Mouse (Mus musculus): Measurements from ENCODE around the gene Wbp2nl. TPM values are rescaled to one million over a fixed set of nuclear protein-coding genes. Genes with fewer than 3 reads are reported as not detected.

The Wbp2nl gene
- polyA plus RNA-seq, 2 experiments: 0.10 to 0.11 TPM

DNA sequence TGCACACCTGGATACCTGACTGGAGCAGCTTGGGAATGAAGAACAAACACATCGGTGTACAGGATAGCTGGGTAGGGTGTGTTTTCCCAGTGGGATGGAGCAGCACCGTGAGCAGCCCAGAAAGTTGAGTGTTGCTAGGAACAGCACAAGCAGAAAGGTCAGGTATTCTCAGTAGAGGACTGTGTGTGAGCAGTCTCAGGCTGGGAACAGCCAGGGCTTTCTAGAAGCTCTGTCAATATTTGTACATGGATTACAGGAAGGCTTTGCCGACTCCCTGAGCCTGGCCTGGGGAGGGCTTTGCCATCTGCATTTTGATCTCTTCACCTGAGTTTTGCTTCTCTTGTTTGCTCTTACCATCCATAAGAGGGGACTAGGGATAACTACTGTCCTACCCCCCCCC, 8.4 kb downstream of the Wbp2nl start:
- TF ChIP-seq EP300 (IDR thresholded peaks at IDR 0.05; ENCODE audit: low read depth): no peak
- no peak for TF ChIP-seq CTCF (IDR thresholded peaks at IDR 0.05; ENCODE audit: low read depth)
- no peak for ATAC-seq (ENCODE audit: insufficient read depth)
- Histone ChIP-seq H3K27ac (no peak overlapping the region), H3K36me3 (replicated peaks; ENCODE audit: control insufficient read depth, insufficient read depth, low read depth) (no peaks in the 10 kb centered on the region), H3K4me2 (ENCODE audit: low read depth) (no peak overlapping the region), H3K4me1 (replicated peaks; ENCODE audit: control insufficient read depth in 2 of 2, insufficient read depth in 2 of 2, low read length in 1 of 2) (peaks cover 0 to 5% of the 10 kb centered on the region in 2 experiments; a peak in 2 of 4 replicates), H3K27me3 (ENCODE audit: control insufficient read depth, insufficient read depth, low read length) (no peaks in the 10 kb centered on the region), H3K9ac (replicated peaks) (no peak overlapping the region), H3K4me3 (ENCODE audit: insufficient read depth in 1 of 2, low read depth in 2 of 2, low read length in 2 of 2) (no peak overlapping the region), H3K9me3 (ENCODE audit: control insufficient read depth, low read length) (no peaks in the 10 kb centered on the region)
- DNase-seq (ENCODE audit: low read depth in 3 of 3, low spot score in 3 of 3): no peak
- 74% methylated on average over 3 of the region's 3 CpGs for WGBS (ENCODE audit: insufficient replicate concordance)

DNA sequence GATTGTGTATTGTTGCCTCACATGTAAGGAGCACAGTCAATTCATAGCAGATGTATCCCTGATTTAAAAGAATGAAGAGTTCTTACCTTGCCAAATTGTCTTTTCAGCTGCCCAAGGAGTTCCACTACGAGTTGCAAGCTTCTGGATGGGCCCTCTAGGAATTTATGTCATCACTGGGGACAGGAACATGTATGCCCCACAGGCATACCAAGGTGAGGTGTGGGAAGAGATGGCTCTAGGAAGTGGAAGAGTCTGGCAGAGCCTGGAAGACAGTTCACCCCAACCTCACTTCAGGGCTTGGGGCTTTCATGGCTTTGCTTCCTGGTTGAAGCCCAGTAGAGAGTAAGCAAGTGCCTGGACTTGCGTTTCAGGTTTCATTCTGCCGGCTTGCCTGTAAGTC, 9.7 kb downstream of the Wbp2nl start:
- Histone ChIP-seq H3K9me3 (ENCODE audit: control insufficient read depth, low read length) (no peaks in the 10 kb centered on the region), H3K4me1 (replicated peaks; ENCODE audit: control insufficient read depth in 2 of 2, insufficient read depth in 2 of 2, low read length in 1 of 2) (peaks cover 0 to 5% of the 10 kb centered on the region in 2 experiments; a peak in 2 of 4 replicates), H3K9ac (replicated peaks) (no peak overlapping the region), H3K27me3 (ENCODE audit: control insufficient read depth, insufficient read depth, low read length) (no peaks in the 10 kb centered on the region), H3K4me2 (ENCODE audit: low read depth) (no peak overlapping the region), H3K4me3 (ENCODE audit: insufficient read depth in 1 of 2, low read depth in 2 of 2, low read length in 2 of 2) (no peak overlapping the region), H3K27ac (no peak overlapping the region), H3K36me3 (replicated peaks; ENCODE audit: control insufficient read depth, insufficient read depth, low read depth) (no peaks in the 10 kb centered on the region)
- DNase-seq (ENCODE audit: low read depth in 3 of 3, low spot score in 3 of 3) (no peak), ATAC-seq (ENCODE audit: insufficient read depth) (no peak)
- no peak for TF ChIP-seq CTCF (IDR thresholded peaks at IDR 0.05; ENCODE audit: low read depth)
- no peak for TF ChIP-seq EP300 (IDR thresholded peaks at IDR 0.05; ENCODE audit: low read depth)
- 61% methylated on average over 3 of the region's 3 CpGs for WGBS (ENCODE audit: insufficient replicate concordance)

GRCm38 (mm10) chr15:82317839-82318238, 19.1 kb downstream of the Wbp2nl start:
- Histone ChIP-seq H3K4me3 (ENCODE audit: insufficient read depth in 1 of 2, low read depth in 2 of 2, low read length in 2 of 2) (no peak overlapping the region), H3K4me1 (replicated peaks; ENCODE audit: control insufficient read depth in 2 of 2, insufficient read depth in 2 of 2, low read length in 1 of 2) (no peaks in the 10 kb centered on the region), H3K36me3 (replicated peaks; ENCODE audit: control insufficient read depth, insufficient read depth, low read depth) (no peaks in the 10 kb centered on the region), H3K9ac (replicated peaks) (no peak overlapping the region), H3K4me2 (ENCODE audit: low read depth) (no peak overlapping the region), H3K27ac (no peak overlapping the region), H3K9me3 (ENCODE audit: control insufficient read depth, low read length) (no peaks in the 10 kb centered on the region), H3K27me3 (ENCODE audit: control insufficient read depth, insufficient read depth, low read length) (no peaks in the 10 kb centered on the region)
- ATAC-seq (ENCODE audit: insufficient read depth): no peak
- TF ChIP-seq CTCF (IDR thresholded peaks at IDR 0.05; ENCODE audit: low read depth) (no peak), EP300 (IDR thresholded peaks at IDR 0.05; ENCODE audit: low read depth) (no peak)
- 71% methylated on average over 6 of the region's 6 CpGs for WGBS (ENCODE audit: insufficient replicate concordance)
- no peak for DNase-seq (ENCODE audit: low read depth in 3 of 3, low spot score in 3 of 3)

- 55% methylated on average over 1 of the region's 1 CpGs for WGBS (ENCODE audit: insufficient replicate concordance)
- Histone ChIP-seq H3K4me3 (ENCODE audit: insufficient read depth in 1 of 2, low read depth in 2 of 2, low read length in 2 of 2) (no peak overlapping the region), H3K27ac (no peak overlapping the region), H3K4me2 (ENCODE audit: low read depth) (no peak overlapping the region), H3K4me1 (replicated peaks; ENCODE audit: control insufficient read depth in 2 of 2, insufficient read depth in 2 of 2, low read length in 1 of 2) (peaks cover 0 to 4% of the 10 kb centered on the region in 2 experiments; a peak in 1 of 4 replicates), H3K27me3 (ENCODE audit: control insufficient read depth, insufficient read depth, low read length) (no peaks in the 10 kb centered on the region), H3K9me3 (ENCODE audit: control insufficient read depth, low read length) (no peaks in the 10 kb centered on the region), H3K36me3 (replicated peaks; ENCODE audit: control insufficient read depth, insufficient read depth, low read depth) (no peaks in the 10 kb centered on the region), H3K9ac (replicated peaks) (no peak overlapping the region)
- ATAC-seq (ENCODE audit: insufficient read depth): no peak
- TF ChIP-seq EP300 (IDR thresholded peaks at IDR 0.05; ENCODE audit: low read depth) (no peak), CTCF (IDR thresholded peaks at IDR 0.05; ENCODE audit: low read depth) (no peak)
- no peak for DNase-seq (ENCODE audit: low read depth in 3 of 3, low spot score in 3 of 3)
These were observed 20.9 kb downstream of the Wbp2nl start for GRCm38 (mm10) chr15:82319613-82320012.

DNA sequence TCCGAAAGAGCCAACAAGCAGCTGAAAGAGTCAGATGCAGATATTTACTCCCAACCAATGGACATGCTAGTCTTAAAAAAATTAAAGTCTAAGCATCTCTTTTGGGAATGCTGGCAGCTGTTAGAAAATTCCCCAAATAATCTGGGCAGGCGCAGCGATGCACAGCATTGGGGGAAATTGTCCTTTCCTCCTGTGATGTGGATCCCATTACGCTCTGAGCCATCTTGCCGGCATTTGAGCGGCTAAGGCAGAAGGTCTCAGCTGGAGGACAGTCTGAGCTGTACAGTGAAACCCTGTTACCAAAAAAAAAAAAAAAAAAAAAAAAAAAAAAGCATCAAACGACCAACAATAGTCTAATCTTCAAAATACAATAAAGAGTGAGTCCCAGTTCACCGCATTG, 23.4 kb downstream of the Wbp2nl start:
- Histone ChIP-seq H3K9ac (replicated peaks) (no peak overlapping the region), H3K4me1 (replicated peaks; ENCODE audit: control insufficient read depth in 2 of 2, insufficient read depth in 2 of 2, low read length in 1 of 2) (peaks cover 0 to 6% of the 10 kb centered on the region in 2 experiments; a peak in 1 of 4 replicates), H3K4me2 (ENCODE audit: low read depth) (no peak overlapping the region), H3K27ac (no peak overlapping the region), H3K27me3 (ENCODE audit: control insufficient read depth, insufficient read depth, low read length) (no peaks in the 10 kb centered on the region), H3K4me3 (ENCODE audit: insufficient read depth in 1 of 2, low read depth in 2 of 2, low read length in 2 of 2) (no peak overlapping the region), H3K9me3 (ENCODE audit: control insufficient read depth, low read length) (no peaks in the 10 kb centered on the region), H3K36me3 (replicated peaks; ENCODE audit: control insufficient read depth, insufficient read depth, low read depth) (no peaks in the 10 kb centered on the region)
- no peak for ATAC-seq (ENCODE audit: insufficient read depth)
- 68% methylated on average over 8 of the region's 8 CpGs for WGBS (ENCODE audit: insufficient replicate concordance)
- no peak for TF ChIP-seq EP300 (IDR thresholded peaks at IDR 0.05; ENCODE audit: low read depth)
- no peak for TF ChIP-seq CTCF (IDR thresholded peaks at IDR 0.05; ENCODE audit: low read depth)
- no peak for DNase-seq (ENCODE audit: low read depth in 3 of 3, low spot score in 3 of 3)
